Mouse (Mus musculus): ENCODE data around the gene Gm3278.
"Not testable (repeated sequence)": the region's sequence is repeated elsewhere in the genome, so short reads cannot be mapped to it uniquely, and the experiment has no call there.

The Gm3278 gene

DNA sequence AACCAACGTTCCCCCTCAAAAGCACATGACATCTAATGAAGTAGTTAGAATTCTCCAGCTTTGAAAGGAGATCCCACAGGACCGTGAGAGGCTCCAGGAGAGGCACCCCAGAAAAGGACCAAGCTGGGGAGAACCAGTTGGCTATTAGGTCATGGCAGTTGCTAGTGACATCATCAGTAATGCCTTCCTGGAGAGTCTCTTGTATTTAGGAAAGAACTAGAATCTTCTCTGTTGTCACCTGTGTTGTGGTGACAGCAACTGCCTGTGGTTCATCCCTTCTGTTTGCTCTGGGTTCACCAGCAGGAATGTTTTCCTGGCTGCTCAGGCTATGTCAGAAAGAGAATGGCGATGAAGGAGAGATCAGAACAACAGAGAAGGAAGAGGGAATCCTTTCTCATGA is at the start of gene Gm3278:
Gene Gm3278 (plus strand): TSS at position 301 of the 400 bp plus-strand sequence.
- not testable (repeated sequence) for DNase-seq (ENCODE audit: low spot score in 2 of 2)

DNA sequence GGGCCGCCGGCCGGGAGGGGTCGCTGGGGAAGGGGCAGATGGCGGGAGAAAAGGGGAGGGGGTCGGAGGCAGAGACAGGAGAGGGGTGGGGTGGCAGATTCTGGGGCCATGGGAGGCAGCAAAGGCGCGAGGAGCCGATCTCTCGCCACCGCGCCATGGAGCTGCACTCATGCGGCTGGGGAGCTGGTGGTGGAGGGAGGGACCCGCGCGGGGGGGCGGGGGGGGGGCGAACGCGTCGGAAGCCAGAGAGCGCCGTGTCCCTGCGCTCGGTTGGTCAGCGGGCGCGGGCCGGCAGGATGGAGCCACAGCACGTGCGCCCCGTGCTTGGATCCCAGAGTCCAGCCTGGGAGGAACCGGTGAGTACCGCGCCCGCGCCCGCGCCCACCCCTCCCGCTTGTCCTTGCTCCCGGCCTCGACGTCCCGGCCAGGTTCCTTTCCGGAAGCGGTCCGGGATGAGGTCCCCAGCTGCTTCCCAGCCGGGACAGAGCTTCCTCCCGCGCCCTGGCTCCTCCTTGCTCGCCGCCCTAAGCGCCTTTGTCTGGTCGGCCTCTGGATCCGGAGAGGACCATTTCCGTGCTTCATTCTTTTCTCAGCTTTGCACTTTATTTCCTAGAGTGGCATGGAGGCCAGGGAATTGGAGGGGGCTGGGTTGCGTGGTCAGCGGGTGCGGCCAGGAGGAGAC is 36.8 kb upstream of the Gm3278 start, which contains the start of gene Gm3264:
Gene Gm3264 (plus strand): TSS at position 278 of the 682 bp plus-strand sequence.
- DNase-seq (ENCODE audit: low spot score in 2 of 2): not testable (repeated sequence)
